ENCODE assay signal across 8 mouse cellular contexts in the genomic region with DNA sequence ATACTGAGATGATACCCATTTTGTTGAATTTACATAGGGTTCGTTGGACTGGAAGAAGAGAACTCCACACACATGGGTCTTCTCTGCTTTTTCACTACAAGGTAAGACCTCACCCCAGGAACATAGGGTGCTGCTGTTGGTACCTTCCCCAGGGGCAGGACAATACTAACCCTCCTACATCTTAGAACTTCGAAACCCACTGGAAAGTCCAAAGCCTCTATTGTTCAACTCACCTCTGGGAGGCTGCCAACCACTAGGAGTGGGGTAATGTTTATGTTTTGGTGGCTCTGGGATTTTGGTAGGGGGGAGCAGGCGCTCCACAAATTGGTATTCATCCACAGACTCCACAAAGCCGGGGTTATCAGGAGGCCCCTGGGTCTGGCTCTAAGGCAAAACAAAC. TPM values are rescaled to one million over a fixed set of nuclear protein-coding genes. Genes with fewer than 3 reads are reported as not detected.
DNase-seq lines count a peak whose midpoint lies in the region; ATAC-seq and TF ChIP-seq lines count a peak whose summit lies in the region.

No protein-coding gene starts in this region.

- WGBS in kidney, postnatal 0 days: 55% methylated on average over 4 of the region's 4 CpGs
- WGBS in embryonic facial prominence, embryonic 12.5 days: 61% methylated on average over 4 of the region's 4 CpGs
- 60% methylated on average over 4 of the region's 4 CpGs for WGBS in hindbrain, embryonic 15.5 days
- 50% methylated on average over 4 of the region's 4 CpGs for WGBS in midbrain, embryonic 16.5 days

- DNase-seq in kidney, postnatal 0 days (ENCODE audit: low spot score): no peak
- no peak for DNase-seq in kidney, adult 9 months
- no peak for DNase-seq in gastrocnemius, postnatal 25 days
- no peak for DNase-seq in thymus, postnatal 14 days
- DNase-seq in ovary, adult 18-20 months (ENCODE audit: low spot score): no peak

- H3K27me3 ChIP-seq in kidney, postnatal 0 days (ENCODE audit: insufficient read depth, low read length): no peaks in the 10 kb centered on the region
- H3K27me3 ChIP-seq in embryonic facial prominence, embryonic 12.5 days: no peaks in the 10 kb centered on the region
- no peaks in the 10 kb centered on the region for H3K27me3 ChIP-seq in hindbrain, embryonic 15.5 days
- H3K27me3 ChIP-seq in midbrain, embryonic 16.5 days (ENCODE audit: control insufficient read depth, insufficient read depth, low read depth, low read length): no peaks in the 10 kb centered on the region

- peak overlapping the region; percentile 54 for H3K9ac ChIP-seq in kidney, postnatal 0 days (ENCODE audit: low read depth, low read length)
- peak overlapping the region; percentile 92 for H3K9ac ChIP-seq in embryonic facial prominence, embryonic 12.5 days
- H3K9ac ChIP-seq in hindbrain, embryonic 15.5 days: peak overlapping the region; percentile 89
- H3K9ac ChIP-seq in midbrain, embryonic 16.5 days (ENCODE audit: low read depth, low read length): peak overlapping the region; percentile 68

- peak overlapping the region; percentile 92 for H3K4me3 ChIP-seq in kidney, postnatal 0 days (replicated peaks; ENCODE audit: low read depth, low read length)
- H3K4me3 ChIP-seq in embryonic facial prominence, embryonic 12.5 days: peak overlapping the region; percentile 86
- H3K4me3 ChIP-seq in hindbrain, embryonic 15.5 days: peak overlapping the region; percentile 92
- peak overlapping the region; percentile 67 for H3K4me3 ChIP-seq in midbrain, embryonic 16.5 days (ENCODE audit: low read depth, low read length)

- H3K9me3 ChIP-seq in kidney, postnatal 0 days (replicated peaks; ENCODE audit: low read length): no peaks in the 10 kb centered on the region
- no peaks in the 10 kb centered on the region for H3K9me3 ChIP-seq in embryonic facial prominence, embryonic 12.5 days
- H3K9me3 ChIP-seq in hindbrain, embryonic 15.5 days: no peaks in the 10 kb centered on the region
- H3K9me3 ChIP-seq in midbrain, embryonic 16.5 days (replicated peaks; ENCODE audit: control insufficient read depth, low read length, poor library complexity, severe bottlenecking): no peaks in the 10 kb centered on the region

- peaks cover 7% of the 10 kb centered on the region for H3K4me1 ChIP-seq in kidney, postnatal 0 days (replicated peaks; ENCODE audit: insufficient read depth, low read length)
- peaks cover 19% of the 10 kb centered on the region for H3K4me1 ChIP-seq in embryonic facial prominence, embryonic 12.5 days
- H3K4me1 ChIP-seq in hindbrain, embryonic 15.5 days (replicated peaks): peaks cover 28% of the 10 kb centered on the region
- H3K4me1 ChIP-seq in midbrain, embryonic 16.5 days (ENCODE audit: control insufficient read depth, insufficient read depth, low read length): peaks cover 24% of the 10 kb centered on the region

- peaks cover 33% of the 10 kb centered on the region for H3K36me3 ChIP-seq in kidney, postnatal 0 days (ENCODE audit: insufficient read depth, low read length)
- peaks cover 56% of the 10 kb centered on the region for H3K36me3 ChIP-seq in embryonic facial prominence, embryonic 12.5 days
- H3K36me3 ChIP-seq in hindbrain, embryonic 15.5 days: peaks cover 38% of the 10 kb centered on the region
- H3K36me3 ChIP-seq in midbrain, embryonic 16.5 days (ENCODE audit: control insufficient read depth, insufficient read depth, low read length): peaks cover 22% of the 10 kb centered on the region

- no peak for TF ChIP-seq CTCF in kidney, postnatal 0 days (IDR thresholded peaks at IDR 0.05; ENCODE audit: low read depth)

- H3K27ac ChIP-seq in kidney, postnatal 0 days: peak overlapping the region; percentile 27; the same call in 1 of the 2 replicates
- H3K27ac ChIP-seq in embryonic facial prominence, embryonic 12.5 days: no peak overlapping the region
- H3K27ac ChIP-seq in hindbrain, embryonic 15.5 days (replicated peaks): no peak overlapping the region
- no peak overlapping the region for H3K27ac ChIP-seq in midbrain, embryonic 16.5 days (ENCODE audit: low read length)

- no peak for ATAC-seq in kidney, postnatal 0 days (replicated peaks; ENCODE audit: low FRiP score, low read depth)
- no peak for ATAC-seq in embryonic facial prominence, embryonic 12.5 days (ENCODE audit: insufficient number of reproducible peaks, insufficient read depth, low FRiP score, low TSS enrichment)
- ATAC-seq in hindbrain, embryonic 15.5 days (ENCODE audit: low FRiP score, low read depth): no peak
- ATAC-seq in midbrain, embryonic 16.5 days: no peak

- peak overlapping the region; percentile 81 for H3K4me2 ChIP-seq in kidney, postnatal 0 days (ENCODE audit: low read length)
- peak overlapping the region; percentile 86 for H3K4me2 ChIP-seq in embryonic facial prominence, embryonic 12.5 days (replicated peaks)
- peak overlapping the region; percentile 88 for H3K4me2 ChIP-seq in hindbrain, embryonic 15.5 days
- peak overlapping the region; percentile 88 for H3K4me2 ChIP-seq in midbrain, embryonic 16.5 days (ENCODE audit: low read length)

RNA-seq across cellular contexts. Expression of gene Mrpl49, which starts 0.9 kb away (rescaled TPM):
- polyA plus RNA-seq in kidney, postnatal 0 days (2015; fragmentation: Nextera tagmentation; extraction: Ambion mirVana): 66.2 and 69.0 TPM in 2 replicates
- 79.3 and 79.4 TPM in 2 replicates for polyA plus RNA-seq in embryonic facial prominence, embryonic 12.5 days (2016; fragmentation: Nextera tagmentation; extraction: Ambion mirVana)
- 62.3 and 64.4 TPM in 2 replicates for polyA plus RNA-seq in hindbrain, embryonic 15.5 days (2015; fragmentation: Nextera tagmentation; extraction: Ambion mirVana)
- polyA plus RNA-seq in midbrain, embryonic 16.5 days (2015; fragmentation: Nextera tagmentation; extraction: Ambion mirVana): 58.5 and 59.7 TPM in 2 replicates
- total RNA-seq in gastrocnemius, postnatal 25 days (2021): 10 to 100 TPM; 27.2 to 29.2 TPM

RNA-seq across cellular contexts. Expression of gene Fau, which starts 0.9 kb away (rescaled TPM):
- 940 and 1,050 TPM in 2 replicates for polyA plus RNA-seq in kidney, postnatal 0 days (2015; fragmentation: Nextera tagmentation; extraction: Ambion mirVana)
- polyA plus RNA-seq in embryonic facial prominence, embryonic 12.5 days (2016; fragmentation: Nextera tagmentation; extraction: Ambion mirVana): 703 and 704 TPM in 2 replicates
- 503 and 507 TPM in 2 replicates for polyA plus RNA-seq in hindbrain, embryonic 15.5 days (2015; fragmentation: Nextera tagmentation; extraction: Ambion mirVana)
- polyA plus RNA-seq in midbrain, embryonic 16.5 days (2015; fragmentation: Nextera tagmentation; extraction: Ambion mirVana): 459 and 498 TPM in 2 replicates
- 100 to 1,000 TPM; 317 to 352 TPM for total RNA-seq in gastrocnemius, postnatal 25 days (2021)

RNA-seq across cellular contexts. Expression of gene Znhit2, which starts 4.3 kb away (rescaled TPM):
- polyA plus RNA-seq in kidney, postnatal 0 days (2015; fragmentation: Nextera tagmentation; extraction: Ambion mirVana): 42.3 and 47.6 TPM in 2 replicates
- 38.1 and 39.3 TPM in 2 replicates for polyA plus RNA-seq in embryonic facial prominence, embryonic 12.5 days (2016; fragmentation: Nextera tagmentation; extraction: Ambion mirVana)
- polyA plus RNA-seq in hindbrain, embryonic 15.5 days (2015; fragmentation: Nextera tagmentation; extraction: Ambion mirVana): 33.0 and 34.8 TPM in 2 replicates
- polyA plus RNA-seq in midbrain, embryonic 16.5 days (2015; fragmentation: Nextera tagmentation; extraction: Ambion mirVana): 28.2 and 30.2 TPM in 2 replicates
- total RNA-seq in gastrocnemius, postnatal 25 days (2021): 1 to 10 TPM; 6.8 to 7.7 TPM

RNA-seq across cellular contexts. Expression of gene Syvn1, which starts 10.3 kb away (rescaled TPM):
- polyA plus RNA-seq in kidney, postnatal 0 days (2015; fragmentation: Nextera tagmentation; extraction: Ambion mirVana): 25.0 and 26.8 TPM in 2 replicates
- 26.4 and 29.8 TPM in 2 replicates for polyA plus RNA-seq in embryonic facial prominence, embryonic 12.5 days (2016; fragmentation: Nextera tagmentation; extraction: Ambion mirVana)
- polyA plus RNA-seq in hindbrain, embryonic 15.5 days (2015; fragmentation: Nextera tagmentation; extraction: Ambion mirVana): 32.9 and 39.8 TPM in 2 replicates
- polyA plus RNA-seq in midbrain, embryonic 16.5 days (2015; fragmentation: Nextera tagmentation; extraction: Ambion mirVana): 31.5 and 34.5 TPM in 2 replicates
- 10 to 100 TPM; 15.2 to 16.2 TPM for total RNA-seq in gastrocnemius, postnatal 25 days (2021)

RNA-seq across cellular contexts. Expression of gene Tm7sf2, which starts 11.5 kb away (rescaled TPM):
- polyA plus RNA-seq in kidney, postnatal 0 days (2015; fragmentation: Nextera tagmentation; extraction: Ambion mirVana): 17.0 and 19.1 TPM in 2 replicates
- 31.9 and 33.2 TPM in 2 replicates for polyA plus RNA-seq in embryonic facial prominence, embryonic 12.5 days (2016; fragmentation: Nextera tagmentation; extraction: Ambion mirVana)
- 58.6 and 60.1 TPM in 2 replicates for polyA plus RNA-seq in hindbrain, embryonic 15.5 days (2015; fragmentation: Nextera tagmentation; extraction: Ambion mirVana)
- polyA plus RNA-seq in midbrain, embryonic 16.5 days (2015; fragmentation: Nextera tagmentation; extraction: Ambion mirVana): 55.1 and 59.0 TPM in 2 replicates
- total RNA-seq in gastrocnemius, postnatal 25 days (2021): 1 to 10 TPM; 4.2 to 6.9 TPM
